Mouse (Mus musculus) forebrain, embryonic 16.5 days (tissue): ENCODE results near the gene 4930451I11Rik. TPM values are rescaled to one million over a fixed set of nuclear protein-coding genes. Genes with fewer than 3 reads are reported as not detected.

Source experiments
- polyA plus RNA-seq: library from polyadenylated mRNA; unstranded; fragments of >200 nt; fragmentation: Nextera tagmentation; extraction: Ambion mirVana; gene quantifications from 2 replicates; pipeline ENCODE4 v1.2.1, GENCODE M21; 2015

The 4930451I11Rik gene
- polyA plus RNA-seq, 1 experiment from 2014 or later = not detected

Other genes with a start within 250 kb of the 4930451I11Rik start
- 0.29 and 0.77 TPM in 2 replicates for gene Apobr, start 246.7 kb downstream of the 4930451I11Rik start, polyA plus RNA-seq
- gene Cln3, start 245.8 kb downstream of the 4930451I11Rik start, polyA plus RNA-seq = 34.4 and 37.3 TPM in 2 replicates
- not detected in 2 replicates for gene Il27, start 236.7 kb downstream of the 4930451I11Rik start, polyA plus RNA-seq
- 5.2 and 5.7 TPM in 2 replicates for gene Nupr1, start 200.8 kb downstream of the 4930451I11Rik start, polyA plus RNA-seq
- gene Sgf29, start 182.3 kb downstream of the 4930451I11Rik start, polyA plus RNA-seq = 55.8 and 57.5 TPM in 2 replicates
- gene Sult1a1, start 155.2 kb downstream of the 4930451I11Rik start, polyA plus RNA-seq = 4.3 and 5.9 TPM in 2 replicates
- gene Bola2, start 136.2 kb downstream of the 4930451I11Rik start, polyA plus RNA-seq = 124 and 132 TPM in 2 replicates
- 14.4 and 20.3 TPM in 2 replicates for gene Slx1b, start 135.9 kb downstream of the 4930451I11Rik start, polyA plus RNA-seq
- 109 and 119 TPM in 2 replicates for gene Coro1a, start 123.9 kb downstream of the 4930451I11Rik start, polyA plus RNA-seq
- gene Mapk3, start 72.0 kb downstream of the 4930451I11Rik start, polyA plus RNA-seq = 98.2 and 100.0 TPM in 2 replicates
- gene Gdpd3, start 65.3 kb downstream of the 4930451I11Rik start, polyA plus RNA-seq = 1.3 and 2.6 TPM in 2 replicates
- 199 and 202 TPM in 2 replicates for gene Ypel3, start 54.7 kb downstream of the 4930451I11Rik start, polyA plus RNA-seq
- 0.73 and 0.86 TPM in 2 replicates for gene Tbx6, start 50.2 kb downstream of the 4930451I11Rik start, polyA plus RNA-seq
- gene Ppp4c, start 39.1 kb downstream of the 4930451I11Rik start, polyA plus RNA-seq = 196 and 202 TPM in 2 replicates
- gene Fam57b, start 34.0 kb downstream of the 4930451I11Rik start, polyA plus RNA-seq = 32.8 and 40.4 TPM in 2 replicates
- 10.8 and 14.3 TPM in 2 replicates for gene Doc2a, start 15.8 kb upstream of the 4930451I11Rik start, polyA plus RNA-seq
- 25.6 and 28.1 TPM in 2 replicates for gene Hirip3, start 30.3 kb upstream of the 4930451I11Rik start, polyA plus RNA-seq
- gene Ino80e, start 30.7 kb upstream of the 4930451I11Rik start, polyA plus RNA-seq = 95.1 and 97.9 TPM in 2 replicates
- gene Taok2, start 53.1 kb upstream of the 4930451I11Rik start, polyA plus RNA-seq = 55.3 and 65.6 TPM in 2 replicates
- 33.3 and 37.3 TPM in 2 replicates for gene Tmem219, start 91.3 kb upstream of the 4930451I11Rik start, polyA plus RNA-seq
- gene Kctd13, start 97.2 kb upstream of the 4930451I11Rik start, polyA plus RNA-seq = 131 and 132 TPM in 2 replicates
- gene Asphd1, start 117.9 kb upstream of the 4930451I11Rik start, polyA plus RNA-seq = 4.8 and 8.5 TPM in 2 replicates
- gene Sez6l2, start 118.9 kb upstream of the 4930451I11Rik start, polyA plus RNA-seq = 26.1 and 30.6 TPM in 2 replicates
- gene Cdipt, start 144.3 kb upstream of the 4930451I11Rik start, polyA plus RNA-seq = 115 and 122 TPM in 2 replicates
- gene Cdiptos, start 144.5 kb upstream of the 4930451I11Rik start, polyA plus RNA-seq = 0.45 and 1.2 TPM in 2 replicates
- gene Mvp, start 183.0 kb upstream of the 4930451I11Rik start, polyA plus RNA-seq = 3.0 and 3.7 TPM in 2 replicates
- gene Pagr1b, start 184.8 kb upstream of the 4930451I11Rik start, polyA plus RNA-seq = not detected in 2 replicates
- gene Pagr1a, start 185.7 kb upstream of the 4930451I11Rik start, polyA plus RNA-seq = 22.9 and 39.8 TPM in 2 replicates
- 54.8 and 74.1 TPM in 2 replicates for gene Gm42742, start 189.5 kb upstream of the 4930451I11Rik start, polyA plus RNA-seq
- gene Prrt2, start 189.6 kb upstream of the 4930451I11Rik start, polyA plus RNA-seq = 21.1 and 29.9 TPM in 2 replicates
- gene Maz, start 195.4 kb upstream of the 4930451I11Rik start, polyA plus RNA-seq = 57.9 and 58.8 TPM in 2 replicates
- 52.9 and 61.2 TPM in 2 replicates for gene Kif22, start 210.8 kb upstream of the 4930451I11Rik start, polyA plus RNA-seq